Mouse (Mus musculus) embryonic facial prominence, embryonic 15.5 days (tissue): Measurements from ENCODE around the gene Slc25a17. TPM values are rescaled to one million over a fixed set of nuclear protein-coding genes. Genes with fewer than 3 reads are reported as not detected.
A peak's percentile ranks its signal among the peaks of the same experiment; 100 is the strongest.

Experiments used
- ATAC-seq: fragments of 200-750 bp; cut with Nextera tagmentation; 2 replicates; pipeline ENCODE4 v1.8.0; 2017; ENCODE audit warnings: low read depth, moderate TSS enrichment; ENCODE audit not compliant: insufficient number of reproducible peaks, low FRiP score, low TSS enrichment
- H3K27ac ChIP-seq: fragments of 300-500 bp; sonication (generic); replicated peaks from 2 replicates; pipeline ENCODE4 v1.5.1; 2015; ENCODE audit warnings: mild to moderate bottlenecking, inconsistent platforms
- H3K27me3 ChIP-seq: fragments of 300-500 bp; sonication (generic); 2 replicates; pipeline ENCODE4 v1.6.1; 2015; ENCODE audit warnings: inconsistent platforms
- H3K36me3 ChIP-seq: fragments of 300-500 bp; sonication (generic); 2 replicates; pipeline ENCODE4 v1.6.1; 2015; ENCODE audit warnings: mild to moderate bottlenecking, inconsistent platforms
- H3K4me1 ChIP-seq: fragments of 300-500 bp; sonication (generic); 2 replicates; pipeline ENCODE4 v1.6.1; 2015; ENCODE audit warnings: inconsistent platforms
- H3K4me2 ChIP-seq: fragments of 300-500 bp; sonication (generic); replicated peaks from 2 replicates; pipeline ENCODE4 v1.6.1; 2015; ENCODE audit warnings: mild to moderate bottlenecking, inconsistent platforms
- H3K4me3 ChIP-seq: fragments of 300-500 bp; sonication (generic); replicated peaks from 2 replicates; pipeline ENCODE4 v1.5.1; 2015; ENCODE audit warnings: mild to moderate bottlenecking, inconsistent platforms
- H3K9ac ChIP-seq: fragments of 300-500 bp; sonication (generic); 2 replicates; pipeline ENCODE4 v1.6.1; 2015; ENCODE audit warnings: inconsistent platforms
- H3K9me3 ChIP-seq: fragments of 300-500 bp; sonication (generic); replicated peaks from 2 replicates; pipeline ENCODE4 v1.6.1; 2016; ENCODE audit warnings: inconsistent platforms
- WGBS: fragments of 180-500 bp; shearing (Covaris S2); methylation state at CpG from one replicate; pipeline ENCODE4 v1.1.7; 2015; 5-methylcytosine and 5-hydroxymethylcytosine counted together
- polyA plus RNA-seq: library from polyadenylated mRNA; unstranded; fragments of >200 nt; fragmentation: Nextera tagmentation; extraction: Ambion mirVana; gene quantifications from 2 replicates; pipeline ENCODE4 v1.2.1, GENCODE M21; 2015

Slc25a17 gene
- polyA plus RNA-seq, 1 experiment from 2014 or later = 134 TPM

DNA sequence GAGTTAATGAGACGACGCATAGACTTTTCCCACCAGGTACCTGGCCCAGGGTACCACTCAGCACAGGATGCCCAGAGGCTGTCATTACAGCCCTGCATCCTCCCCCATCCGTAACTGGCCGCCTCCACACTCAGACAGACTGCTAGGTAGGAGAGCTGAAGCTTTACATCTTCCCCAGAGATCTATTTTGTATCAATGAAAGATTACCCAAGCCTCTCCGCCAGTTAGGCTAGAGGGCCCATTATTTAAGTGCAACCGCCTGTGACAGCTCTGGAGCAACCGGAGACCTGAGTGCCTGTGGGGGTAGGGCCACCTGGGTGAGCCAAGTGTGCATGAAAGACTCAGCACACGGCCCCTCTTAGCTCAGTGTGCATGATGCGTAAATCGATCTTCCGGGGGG lies 82.7 kb downstream of the Slc25a17 start:
- Histone ChIP-seq H3K27ac (no peak overlapping the region), H3K4me3 (no peak overlapping the region), H3K9ac (no peak overlapping the region), H3K9me3 (no peaks in the 10 kb centered on the region), H3K36me3 (no peaks in the 10 kb centered on the region), H3K4me2 (no peak overlapping the region), H3K4me1 (peaks cover 13% of the 10 kb centered on the region), H3K27me3 (no peaks in the 10 kb centered on the region)
- 18% methylated on average over 11 of the region's 11 CpGs for WGBS
- peak; percentile 57; the same call in 1 of the 2 replicates for ATAC-seq

DNA sequence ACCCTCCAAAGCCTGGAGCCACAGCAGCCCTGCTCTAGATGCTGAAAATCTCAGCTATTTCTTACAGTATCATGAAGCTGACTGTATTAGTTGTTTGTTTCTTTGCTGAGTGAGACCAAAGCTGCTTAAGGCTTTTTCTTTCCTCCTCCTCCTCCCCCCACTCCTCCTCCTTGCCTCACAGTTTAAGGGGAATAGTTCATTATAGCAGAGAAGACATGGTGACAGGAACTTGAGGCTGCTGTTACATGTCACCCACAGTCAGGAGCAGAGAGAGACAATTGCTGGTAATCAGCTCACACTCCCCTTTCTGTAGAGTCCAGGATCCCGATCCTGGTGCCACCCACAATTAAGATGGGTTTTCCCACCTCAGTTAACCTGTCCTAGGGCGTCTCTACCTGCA lies 87.3 kb downstream of the Slc25a17 start:
- no peak for ATAC-seq
- no peaks in the 10 kb centered on the region for H3K27me3 ChIP-seq
- H3K27ac ChIP-seq = no peak overlapping the region
- no peaks in the 10 kb centered on the region for H3K36me3 ChIP-seq
- peaks cover 18% of the 10 kb centered on the region for H3K4me1 ChIP-seq
- no peak overlapping the region for H3K9ac ChIP-seq
- no peak overlapping the region for H3K4me3 ChIP-seq
- H3K4me2 ChIP-seq = no peak overlapping the region
- 71% methylated on average over 2 of the region's 2 CpGs for WGBS
- H3K9me3 ChIP-seq = no peaks in the 10 kb centered on the region

DNA sequence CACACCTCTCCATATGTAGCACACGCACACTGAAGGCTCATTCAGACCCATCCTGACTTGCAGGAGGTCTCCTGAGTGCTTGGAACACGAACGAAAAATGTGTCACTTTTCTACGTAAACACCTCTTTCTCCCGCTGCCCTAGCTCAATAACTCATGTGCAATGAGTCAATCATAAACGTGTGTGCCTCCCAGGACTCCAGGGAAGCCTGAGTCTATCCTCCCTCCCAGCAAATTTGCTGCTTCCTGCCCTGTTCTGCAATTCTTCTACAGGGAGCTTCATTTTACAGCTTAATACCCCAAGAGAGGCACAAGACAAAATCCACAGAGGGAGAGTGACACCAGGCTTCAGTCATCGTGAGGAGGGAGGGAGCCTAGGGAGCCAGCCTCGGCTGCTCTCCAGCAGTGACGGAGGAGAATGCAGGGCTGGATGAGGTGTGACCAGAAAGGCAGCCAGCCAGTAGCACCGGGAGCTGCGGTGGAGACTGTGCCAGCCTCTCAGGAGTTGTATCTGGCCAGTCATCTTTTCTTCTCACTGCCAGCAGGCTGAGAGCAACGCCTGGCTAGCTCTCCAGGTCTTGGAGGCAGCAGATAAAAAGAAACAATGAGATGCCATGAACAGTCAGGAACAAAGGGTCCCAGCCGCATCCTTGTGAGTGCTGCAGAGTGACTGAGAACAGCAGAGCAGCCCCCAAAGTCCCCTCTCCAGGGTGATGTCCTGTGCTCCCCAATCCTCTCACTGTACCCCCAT lies 88.1 kb downstream of the Slc25a17 start:
- ATAC-seq = no peak
- Histone ChIP-seq H3K9ac (no peak overlapping the region), H3K27ac (no peak overlapping the region), H3K27me3 (no peaks in the 10 kb centered on the region), H3K4me2 (no peak overlapping the region), H3K9me3 (no peaks in the 10 kb centered on the region), H3K4me3 (no peak overlapping the region), H3K36me3 (no peaks in the 10 kb centered on the region), H3K4me1 (peaks cover 9% of the 10 kb centered on the region)
- WGBS = 16% methylated on average over 13 of the region's 13 CpGs

Other genes with a start within 250 kb of the Slc25a17 start
- gene Mrtfa, start 170.1 kb downstream of the Slc25a17 start, polyA plus RNA-seq = 30.1 and 33.6 TPM in 2 replicates
- gene Mchr1, start 125.3 kb downstream of the Slc25a17 start, polyA plus RNA-seq = 1.9 TPM in 2 replicates
- gene St13, start 39.3 kb upstream of the Slc25a17 start, polyA plus RNA-seq = 145 and 153 TPM in 2 replicates
- 11.4 and 12.9 TPM in 2 replicates for gene Xpnpep3, start 39.3 kb upstream of the Slc25a17 start, polyA plus RNA-seq
- 1.3 and 2.3 TPM in 2 replicates for gene Dnajb7, start 47.5 kb upstream of the Slc25a17 start, polyA plus RNA-seq
- gene Rbx1, start 105.5 kb upstream of the Slc25a17 start, polyA plus RNA-seq = 418 and 468 TPM in 2 replicates
- 19.2 and 22.9 TPM in 2 replicates for gene Ep300, start 224.5 kb upstream of the Slc25a17 start, polyA plus RNA-seq